Mouse (Mus musculus) intestine, postnatal 0 days (tissue): ENCODE measurements around the gene Tppp2. TPM values are rescaled to one million over a fixed set of nuclear protein-coding genes. Genes with fewer than 3 reads are reported as not detected.

Experiments used
- ATAC-seq: fragments of 200-750 bp; cut with Nextera tagmentation; 2 replicates; pipeline ENCODE4 v1.8.0; 2017; ENCODE audit warnings: mild to moderate bottlenecking, moderate TSS enrichment, moderate library complexity
- H3K27ac ChIP-seq: fragments of 300-500 bp; sonication (generic); 2 replicates; pipeline ENCODE4 v1.5.1; 2014; ENCODE audit warnings: mild to moderate bottlenecking, low read depth, low read length, moderate library complexity
- H3K27me3 ChIP-seq: fragments of 300-500 bp; sonication (generic); replicated peaks from 2 replicates; pipeline ENCODE4 v1.6.1; 2014; ENCODE audit warnings: low read length, mixed read lengths; ENCODE audit not compliant: control insufficient read depth, insufficient read depth
- H3K36me3 ChIP-seq: fragments of 300-500 bp; sonication (generic); 2 replicates; pipeline ENCODE4 v1.6.1; 2014; ENCODE audit warnings: mild to moderate bottlenecking, moderate library complexity; ENCODE audit not compliant: control insufficient read depth, insufficient read depth
- H3K4me1 ChIP-seq: fragments of 300-500 bp; sonication (generic); replicated peaks from 2 replicates; pipeline ENCODE4 v1.6.1; 2014; ENCODE audit warnings: antibody characterized with exemption, low read length, mixed read lengths; ENCODE audit not compliant: control insufficient read depth, insufficient read depth
- H3K4me2 ChIP-seq: fragments of 300-500 bp; sonication (generic); replicated peaks from 2 replicates; pipeline ENCODE4 v1.6.1; 2014; ENCODE audit warnings: low read depth, mild to moderate bottlenecking, moderate library complexity
- H3K4me3 ChIP-seq: fragments of 300-500 bp; sonication (generic); 2 replicates; pipeline ENCODE4 v1.5.1; 2014; ENCODE audit warnings: low read depth, low read length
- H3K9ac ChIP-seq: fragments of 300-500 bp; sonication (generic); 2 replicates; pipeline ENCODE4 v1.6.1; 2014; ENCODE audit warnings: mild to moderate bottlenecking, low read depth, low read length
- H3K9me3 ChIP-seq: fragments of 300-500 bp; sonication (generic); 2 replicates; pipeline ENCODE4 v1.6.1; 2016; ENCODE audit warnings: mixed run types; ENCODE audit not compliant: control insufficient read depth
- CTCF ChIP-seq: sonication (generic); IDR thresholded peaks from 2 replicates; pipeline ENCODE4 v1.5.1; 2016; ENCODE audit warnings: low read depth, mild to moderate bottlenecking, control low read depth, antibody characterized with exemption, moderate library complexity
- WGBS: fragments of 180-500 bp; shearing (Covaris S2); extraction: QIAGEN DNeasy Blood & Tissue Kit; methylation state at CpG from one replicate; pipeline ENCODE4 v1.1.7; 2014; 5-methylcytosine and 5-hydroxymethylcytosine counted together
- polyA plus RNA-seq: library from polyadenylated mRNA; unstranded; fragments of >200 nt; fragmentation: Nextera tagmentation; extraction: Ambion mirVana; gene quantifications from 2 replicates; pipeline ENCODE4 v1.2.1, GENCODE M21; 2015

Gene Tppp2
- not detected in 2 replicates for polyA plus RNA-seq

DNA sequence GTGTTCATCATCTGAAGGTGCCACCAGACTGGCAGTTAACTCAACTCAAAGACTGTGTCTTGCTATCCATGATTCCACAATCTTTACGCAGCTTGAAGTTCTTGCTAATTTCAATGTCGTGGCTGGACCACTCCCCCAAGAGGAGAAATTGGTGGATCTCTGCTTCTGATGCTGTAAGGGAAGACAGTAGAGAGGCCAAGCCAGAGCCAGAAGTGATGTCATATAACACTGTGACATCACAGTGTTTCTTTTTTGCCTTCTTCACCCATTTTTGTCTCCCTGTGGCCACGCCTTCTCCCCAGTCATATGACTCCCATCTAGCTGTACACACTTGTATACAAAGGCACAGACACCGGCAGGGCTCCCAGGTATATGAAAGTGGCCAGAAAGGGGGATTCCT, at the start of gene Tppp2:
Gene Tppp2 (plus strand): TSS at position 301 of the 400 bp plus-strand sequence.
- H3K9me3 ChIP-seq = no peaks in the 10 kb centered on the region
- H3K4me2 ChIP-seq = no peak within 1 kb of the TSS
- no peaks in the 10 kb centered on the region for H3K36me3 ChIP-seq
- H3K4me3 ChIP-seq = no peak within 1 kb of the TSS
- H3K9ac ChIP-seq = no peak within 1 kb of the TSS
- H3K27ac ChIP-seq = no peak within 1 kb of the TSS
- H3K27me3 ChIP-seq = no peaks in the 10 kb centered on the region
- TF ChIP-seq CTCF = no peak
- ATAC-seq = no peak
- WGBS = 83% methylated on average over 4 of the region's 4 CpGs
- H3K4me1 ChIP-seq = no peaks in the 10 kb centered on the region; the same call in 1 of the 2 replicates

DNA sequence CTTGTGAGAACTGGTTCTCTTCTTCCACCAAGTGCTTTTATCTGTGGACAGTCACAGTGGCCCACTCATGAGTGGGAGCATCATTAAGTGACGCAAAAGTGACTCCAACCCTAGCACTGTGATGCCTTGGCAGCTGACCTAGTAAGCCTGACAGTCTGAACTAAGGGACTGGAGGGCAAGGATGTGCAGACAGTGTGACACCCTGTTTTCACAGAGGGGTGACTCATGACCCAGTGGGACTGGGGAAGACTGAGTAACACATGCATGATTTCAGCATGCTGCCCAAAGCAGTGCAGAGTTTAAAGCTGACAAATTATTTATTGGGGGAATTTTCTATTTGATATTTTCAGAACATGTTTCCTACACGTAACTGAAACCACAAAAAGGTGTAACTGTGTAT, 47.5 kb upstream of the Tppp2 start:
- Histone ChIP-seq H3K36me3 (no peaks in the 10 kb centered on the region), H3K4me3 (no peak overlapping the region), H3K4me1 (no peaks in the 10 kb centered on the region), H3K27me3 (no peaks in the 10 kb centered on the region), H3K9me3 (no peaks in the 10 kb centered on the region), H3K27ac (no peak overlapping the region), H3K9ac (no peak overlapping the region), H3K4me2 (no peak overlapping the region)
- WGBS = 76% methylated on average over 2 of the region's 2 CpGs
- no peak for ATAC-seq
- TF ChIP-seq CTCF = no peak

DNA sequence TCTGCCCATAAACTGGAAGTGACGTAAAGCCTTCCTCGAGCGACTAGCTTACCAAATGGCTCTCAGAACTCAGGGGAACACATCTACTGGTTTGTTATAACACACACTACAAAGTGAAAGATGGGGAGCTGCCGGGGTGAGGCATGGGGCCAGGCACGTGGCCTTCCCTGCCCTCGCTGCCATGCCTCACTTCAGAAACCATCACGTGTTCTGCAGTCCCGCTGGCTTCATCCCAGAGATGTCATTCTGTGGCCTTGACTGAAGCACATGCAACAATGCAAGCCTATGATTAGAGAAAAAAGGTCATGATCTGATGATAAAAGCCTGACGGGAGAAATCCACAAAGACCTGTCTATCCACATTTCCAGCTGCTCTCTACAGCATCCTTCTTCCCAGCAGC, 46.5 kb upstream of the Tppp2 start:
- Histone ChIP-seq H3K4me1 (no peaks in the 10 kb centered on the region), H3K36me3 (no peaks in the 10 kb centered on the region), H3K27ac (no peak overlapping the region), H3K9ac (no peak overlapping the region), H3K4me2 (no peak overlapping the region), H3K27me3 (no peaks in the 10 kb centered on the region), H3K9me3 (no peaks in the 10 kb centered on the region), H3K4me3 (no peak overlapping the region)
- no peak for TF ChIP-seq CTCF
- 78% methylated on average over 9 of the region's 9 CpGs for WGBS
- no peak for ATAC-seq

DNA sequence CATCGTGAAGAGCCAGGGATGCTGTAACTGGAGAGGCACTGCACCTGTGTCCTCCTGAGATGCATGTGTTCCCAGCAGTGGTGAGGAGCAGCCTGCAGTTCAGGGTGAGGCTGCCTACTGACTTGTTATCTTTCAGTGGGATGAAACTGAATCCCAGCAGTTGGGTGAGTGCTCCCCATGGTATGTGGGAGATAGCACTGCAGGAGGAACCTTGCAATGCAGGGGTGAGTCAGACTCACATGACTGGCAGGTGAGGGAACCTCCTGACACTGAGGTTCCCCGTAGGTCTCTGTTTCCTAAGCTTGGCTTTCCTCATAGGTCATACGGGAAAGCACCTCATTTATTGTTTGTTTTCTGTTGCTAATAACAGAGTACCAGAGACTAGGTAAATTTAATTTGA, 40.7 kb upstream of the Tppp2 start:
- no peaks in the 10 kb centered on the region for H3K4me1 ChIP-seq
- no peak overlapping the region for H3K27ac ChIP-seq
- no peak overlapping the region for H3K4me3 ChIP-seq
- peak; percentile 78 for ATAC-seq
- H3K9ac ChIP-seq = no peak overlapping the region
- H3K27me3 ChIP-seq = no peaks in the 10 kb centered on the region
- 49% methylated on average over 3 of the region's 3 CpGs for whole genome bisulfite sequencing
- TF ChIP-seq CTCF = no peak
- no peak overlapping the region for H3K4me2 ChIP-seq
- no peaks in the 10 kb centered on the region for H3K9me3 ChIP-seq
- no peaks in the 10 kb centered on the region for H3K36me3 ChIP-seq

DNA sequence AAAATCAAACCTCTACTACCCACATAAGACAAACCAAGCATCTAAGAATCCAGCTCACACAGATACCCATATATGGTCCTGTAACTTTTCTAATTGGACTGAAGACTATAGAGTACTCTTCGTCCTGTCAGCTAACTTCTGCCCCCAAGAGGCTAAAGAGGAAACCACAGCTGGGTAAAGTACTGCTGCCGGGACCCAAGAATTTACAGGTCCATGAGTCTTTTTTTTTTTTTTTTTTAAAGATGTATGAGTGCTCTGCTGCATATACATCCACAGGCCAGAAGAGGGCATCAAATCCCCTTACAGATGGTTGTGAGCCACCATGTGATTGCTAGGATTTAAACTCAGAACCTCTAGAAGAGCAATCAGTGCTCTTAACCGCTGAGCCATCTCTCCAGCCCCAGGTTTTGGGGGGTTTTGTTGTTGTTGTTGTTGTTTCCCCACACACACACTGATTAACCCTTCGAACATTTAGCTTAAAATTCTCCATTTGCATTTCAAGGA, 34.6 kb upstream of the Tppp2 start:
- H3K4me3 ChIP-seq = peak overlapping the region; percentile 81
- peak; percentile 79 for TF ChIP-seq CTCF
- H3K4me2 ChIP-seq = peak overlapping the region; percentile 91
- ATAC-seq = peak; percentile 44
- H3K27me3 ChIP-seq = no peaks in the 10 kb centered on the region
- peak overlapping the region; percentile 60; the same call in 1 of the 2 replicates for H3K27ac ChIP-seq
- no peak overlapping the region for H3K9ac ChIP-seq
- H3K9me3 ChIP-seq = no peaks in the 10 kb centered on the region
- peaks cover 14% of the 10 kb centered on the region for H3K36me3 ChIP-seq
- WGBS = 0% methylated on average over 4 of the region's 4 CpGs
- H3K4me1 ChIP-seq = peaks cover 12% of the 10 kb centered on the region; the same call in 1 of the 2 replicates

DNA sequence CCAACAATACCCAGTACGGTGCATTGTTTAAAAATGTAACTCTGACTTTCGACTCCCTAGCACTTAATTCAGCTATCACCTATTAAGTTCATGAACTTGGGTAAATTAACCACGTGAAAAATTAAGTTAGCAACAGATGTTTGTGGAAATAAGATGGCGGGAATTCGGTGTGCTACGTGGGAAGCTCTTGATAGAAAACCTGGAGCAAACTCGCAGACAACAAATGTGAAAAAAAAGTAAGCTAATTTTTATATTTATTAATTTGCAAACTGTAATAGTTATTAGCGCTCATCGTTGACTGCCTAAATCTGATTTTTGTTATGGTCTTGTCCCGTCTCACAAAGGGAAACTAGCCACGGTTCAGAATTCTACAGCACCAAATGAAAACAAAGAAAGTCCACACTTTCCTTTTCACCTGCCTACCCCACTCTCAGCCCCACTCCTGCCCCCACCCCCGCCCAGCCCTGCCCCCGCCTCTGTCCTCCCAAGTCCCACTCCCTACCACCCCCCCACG, 34.1 kb upstream of the Tppp2 start:
- peak overlapping the region; percentile 81 for H3K4me3 ChIP-seq
- ATAC-seq = peak; percentile 9; the same call in 1 of the 2 replicates
- peaks cover 19% of the 10 kb centered on the region for H3K36me3 ChIP-seq
- H3K4me2 ChIP-seq = peak overlapping the region; percentile 91
- H3K9ac ChIP-seq = peak overlapping the region; percentile 40; the same call in 1 of the 2 replicates
- H3K27ac ChIP-seq = peak overlapping the region; percentile 60
- H3K4me1 ChIP-seq = peaks cover 12% of the 10 kb centered on the region; the same call in 1 of the 2 replicates
- WGBS = 2% methylated on average over 14 of the region's 14 CpGs
- no peaks in the 10 kb centered on the region for H3K9me3 ChIP-seq
- H3K27me3 ChIP-seq = no peaks in the 10 kb centered on the region
- no peak for TF ChIP-seq CTCF
